In genomic region chr15:99358952-99359351, GRCm38 (mm10) we compare ENCODE assay signal across 20 mouse cellular contexts.
"Had no signal": no experiment of that assay in that cellular context is flagged by ENCODE, and none has a peak within 500 bp of the region (broad histone marks: within the 10 kb centered on the region; RNA-seq: fewer than 3 reads in every experiment).

No protein-coding gene starts in this region.

- H3K4me2 ChIP-seq: kidney, embryonic 15.5 days; lung, embryonic 15.5 days; midbrain, embryonic 11.5 days; neural tube, embryonic 12.5 days; neural tube, embryonic 15.5 days; stomach, embryonic 15.5 days had no signal

- H3K27ac ChIP-seq: kidney, embryonic 15.5 days; left cerebral cortex, adult 2 months; liver, embryonic 14.5 days; lung, embryonic 15.5 days; neural tube, embryonic 12.5 days; neural tube, embryonic 15.5 days; stomach, embryonic 15.5 days had no signal

- H3K27me3 ChIP-seq: kidney, embryonic 15.5 days; lung, embryonic 15.5 days; neural tube, embryonic 12.5 days; neural tube, embryonic 15.5 days; stomach, embryonic 15.5 days had no signal

- H3K36me3 ChIP-seq: kidney, embryonic 15.5 days; lung, embryonic 15.5 days; neural tube, embryonic 12.5 days; neural tube, embryonic 15.5 days; stomach, embryonic 15.5 days had no signal

- H3K9me3 ChIP-seq: kidney, embryonic 15.5 days; lung, embryonic 15.5 days; neural tube, embryonic 12.5 days; neural tube, embryonic 15.5 days; stomach, embryonic 15.5 days had no signal

- H3K4me1 ChIP-seq: neural tube, embryonic 12.5 days had no signal

- H3K4me3 ChIP-seq: kidney, embryonic 15.5 days; left cerebral cortex, adult 2 months; lung, embryonic 15.5 days; neural tube, embryonic 12.5 days; neural tube, embryonic 15.5 days; stomach, embryonic 15.5 days had no signal

- H3K9ac ChIP-seq: kidney, embryonic 15.5 days; liver, embryonic 14.5 days; lung, embryonic 15.5 days; neural tube, embryonic 12.5 days; neural tube, embryonic 15.5 days; stomach, embryonic 15.5 days had no signal

- DNase-seq: kidney, postnatal 10 days; kidney, postnatal 36 days; layer of hippocampus, postnatal 36 days; lung, adult 18-20 months; lung, postnatal 10 days; lung, postnatal 36 days; midbrain, embryonic 14.5 days; right cerebral cortex, adult 18-20 months; right cerebral cortex, postnatal 14 days; right cerebral cortex, postnatal 4 days; spleen, adult 18-20 months; thymus, postnatal 25 days had no signal
